Mouse (Mus musculus) spleen, adult 2 months (tissue): Measurements from ENCODE around the gene Gm43302.
"Not testable (repeated sequence)": the region's sequence is repeated elsewhere in the genome, so short reads cannot be mapped to it uniquely, and the experiment has no call there.

Experiments
- CTCF ChIP-seq: fragments of 200-500 bp; IDR thresholded peaks from 2 replicates; pipeline ENCODE4 v1.5.1; 2011; ENCODE audit warnings: mild to moderate bottlenecking, inconsistent platforms; ENCODE audit not compliant: insufficient read depth, insufficient read length, insufficient replicate concordance; ENCODE audit errors: extremely low read depth
- POLR2A ChIP-seq: fragments of 200-500 bp; IDR thresholded peaks from 2 replicates; pipeline ENCODE4 v1.6.1; 2011; ENCODE audit warnings: low read depth, low read length, inconsistent platforms

DNA sequence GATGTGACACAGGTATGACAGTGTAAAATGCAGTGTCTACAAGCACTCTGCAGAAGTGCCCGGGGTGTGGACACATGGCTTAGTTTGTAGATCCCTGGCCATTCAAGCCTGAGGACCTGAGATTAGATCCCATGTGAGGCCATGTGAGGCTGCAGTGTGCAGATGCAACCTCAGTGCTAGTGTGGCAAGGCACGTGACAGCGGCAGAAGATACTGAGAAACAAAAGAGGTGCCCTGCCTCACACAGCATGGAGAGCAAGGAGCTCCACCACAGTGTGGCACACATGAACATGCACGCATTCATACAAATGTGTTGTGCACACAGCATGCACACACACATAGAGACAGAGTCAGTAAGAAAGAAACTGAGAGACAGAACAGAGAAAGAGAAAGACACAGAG lies 12.2 kb upstream of the Gm43302 start:
- TF ChIP-seq CTCF, POLR2A: not testable (repeated sequence)
